Comparison of ENCODE assay signal across 19 mouse cellular contexts in genomic region chr1:60882792-60883191, GRCm38 (mm10). TPM values are rescaled to one million over a fixed set of nuclear protein-coding genes. Genes with fewer than 3 reads are reported as not detected.
"Had no signal": no experiment of that assay in that cellular context is flagged by ENCODE, and none has a peak within 500 bp of the region (broad histone marks: within the 10 kb centered on the region; RNA-seq: fewer than 3 reads in every experiment).

No protein-coding gene starts in this region.

- ATAC-seq: intestine, embryonic 16.5 days; liver, postnatal 0 days; lung, postnatal 0 days; midbrain, embryonic 15.5 days had no signal

- DNase-seq: kidney, adult 2 months; kidney, postnatal 25 days; layer of hippocampus, postnatal 36 days; left cerebral cortex, postnatal 4 days; liver, postnatal 0 days; lung, embryonic 14.5 days; retina, postnatal 1 day; right cerebral cortex, postnatal 4 days had no signal

RNA-seq across cellular contexts. Expression of gene Ctla4, which starts 4.0 kb away (rescaled TPM):
- polyA plus RNA-seq: intestine, embryonic 16.5 days; kidney, embryonic 14.5 days; kidney, postnatal 0 days; liver, embryonic 11.5 days; liver, embryonic 14.5 days; liver, postnatal 0 days; lung, embryonic 14.5 days; lung, postnatal 0 days; macrophage; midbrain, embryonic 12.5 days; midbrain, embryonic 15.5 days; neural tube, embryonic 13.5 days; stomach, embryonic 15.5 days had no signal
